Mouse (Mus musculus) left cerebral cortex, postnatal 4 days (tissue): ENCODE measurements around the gene Ralgapb. TPM values are rescaled to one million over a fixed set of nuclear protein-coding genes. Genes with fewer than 3 reads are reported as not detected.
A peak's percentile ranks its signal among the peaks of the same experiment; 100 is the strongest.

Experiments
- DNase-seq: peaks from one replicate; pipeline ENCODE4 v3.0.0-alpha.2; 2022
- intact Hi-C: fragments of 180-260 bp; cut with DNase I; formaldehyde crosslinking; loops from one replicate; pipeline ENCODE4 v1.15.1; 2025
- total RNA-seq, 2 experiments: library from RNA; stranded (reverse); gene quantifications; 2 replicates each; pipeline ENCODE4 v1.2.3; 2021

Gene Ralgapb
- total RNA-seq: 10 to 100 TPM; 72.5 to 78.0 TPM

DNA sequence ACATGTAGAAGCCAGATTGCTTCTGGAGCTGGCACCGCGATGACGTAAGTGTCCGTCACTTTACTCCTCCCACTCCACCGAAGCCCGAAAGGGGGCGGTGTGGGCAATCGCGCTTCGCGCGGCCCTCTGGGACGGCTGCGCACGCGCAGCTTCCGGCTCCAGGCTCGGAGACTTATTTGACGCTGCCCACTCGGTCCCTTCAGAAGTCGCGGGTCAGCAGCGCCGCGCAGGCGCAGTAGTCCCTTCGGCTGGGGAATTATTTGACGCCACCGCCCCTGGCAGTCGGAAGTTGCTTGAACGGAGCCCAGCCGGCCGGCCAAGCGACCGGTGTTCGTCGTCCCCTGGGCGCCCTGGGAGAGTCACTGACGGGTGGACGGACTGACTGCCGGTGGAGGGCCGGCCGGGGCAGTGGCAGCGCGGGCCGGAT lies at the start of gene Ralgapb:
TSS of gene Ralgapb (plus strand) at position 254 of the 427 bp plus-strand sequence.
- intact Hi-C loops: no loop called here

GRCm38 (mm10) chr2:158360873-158361677 lies 48.6 kb upstream of the Ralgapb start:
- intact Hi-C loops: no loop called here

More for the DNA sequence above, at the start of gene Ralgapb:
- DNase-seq: peak; percentile 99

GRCm38 (mm10) chr2:158361678-158362320 lies 47.8 kb upstream of the Ralgapb start:
- no peak for DNase-seq
- intact Hi-C loops: no loop called here

More at GRCm38 (mm10) chr2:158360873-158361677, 48.6 kb upstream of the Ralgapb start:
- DNase-seq: peak; percentile 90

GRCm38 (mm10) chr2:158364175-158364574 lies 45.5 kb upstream of the Ralgapb start:
- intact Hi-C loops: no loop called here
- no peak for DNase-seq

GRCm38 (mm10) chr2:158365099-158365850 lies 44.4 kb upstream of the Ralgapb start:
- intact Hi-C loops: no loop called here

GRCm38 (mm10) chr2:158367654-158368053 lies 42.0 kb upstream of the Ralgapb start:
- DNase-seq: no peak
- intact Hi-C loops: no loop called here

More at GRCm38 (mm10) chr2:158365099-158365850, 44.4 kb upstream of the Ralgapb start:
- no peak for DNase-seq

DNA sequence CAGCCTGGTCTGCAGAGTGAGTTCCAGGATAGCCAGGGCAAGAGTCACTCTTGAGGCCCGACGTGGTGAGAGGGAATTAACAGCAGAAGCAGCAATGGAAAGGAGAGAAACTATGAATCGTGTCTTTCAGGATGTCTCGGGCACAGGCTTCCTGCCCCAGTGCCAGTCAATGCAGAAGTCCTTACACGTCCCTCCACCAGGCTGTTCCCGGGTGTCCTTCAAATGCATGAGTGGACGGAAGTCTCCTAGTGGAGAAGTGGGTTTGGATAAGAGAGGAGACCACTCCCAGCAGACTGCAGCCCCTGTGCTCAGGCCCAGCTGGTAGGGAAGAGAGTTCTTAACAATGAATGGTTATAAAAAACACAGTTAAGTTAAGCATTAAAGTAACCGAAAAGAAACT lies 41.3 kb upstream of the Ralgapb start:
- DNase-seq: no peak
- intact Hi-C loops: no loop called here

GRCm38 (mm10) chr2:158369474-158370172 lies 40.0 kb upstream of the Ralgapb start:
- DNase-seq: no peak
- intact Hi-C loops: no loop called here

DNA sequence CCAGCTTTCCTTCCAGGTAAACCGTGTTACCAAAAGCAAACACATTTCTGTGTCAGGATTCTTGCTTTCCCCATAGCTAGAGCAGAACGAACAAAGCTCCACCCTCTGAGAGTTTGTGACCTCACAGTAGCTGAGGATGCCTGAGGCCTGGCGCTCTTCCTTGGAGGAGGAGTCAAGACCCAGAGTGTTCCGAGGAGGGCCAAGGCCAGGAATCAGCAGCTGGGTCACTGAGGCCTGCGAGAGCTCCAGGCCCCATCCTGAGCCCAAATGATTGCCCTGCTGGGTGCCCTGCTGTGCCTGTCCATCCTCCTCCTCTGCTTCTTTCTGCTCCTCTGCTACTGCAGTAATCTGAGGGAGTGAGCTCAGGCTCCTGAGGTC lies 39.5 kb upstream of the Ralgapb start:
- intact Hi-C loops: no loop called here
- DNase-seq: no peak

DNA sequence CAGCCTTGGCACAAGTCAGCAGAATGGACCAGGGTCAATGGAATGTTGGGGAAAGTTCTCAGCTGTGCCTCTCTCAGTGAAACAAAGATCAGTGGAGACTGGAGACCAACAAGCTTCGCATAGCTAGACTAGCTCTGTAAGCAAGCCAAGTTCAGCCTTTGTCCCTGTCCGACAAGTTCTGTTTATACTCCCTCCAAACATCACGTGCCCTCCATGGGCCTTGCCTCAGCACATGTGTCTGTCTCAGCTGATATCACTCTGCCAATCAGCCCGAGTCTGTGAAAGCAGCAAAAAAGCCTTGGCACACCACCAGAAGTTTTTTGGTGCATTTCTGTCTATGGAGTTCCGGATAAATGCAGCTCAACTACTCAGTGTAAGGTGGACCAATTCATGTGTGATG lies 36.6 kb upstream of the Ralgapb start:
- DNase-seq: no peak

GRCm38 (mm10) chr2:158373516-158373915 lies 36.1 kb upstream of the Ralgapb start:
- no peak for DNase-seq
- intact Hi-C loops: no loop called here

More for the DNA sequence above, 36.6 kb upstream of the Ralgapb start:
- intact Hi-C loops: no loop called here

GRCm38 (mm10) chr2:158375443-158376122 lies 34.1 kb upstream of the Ralgapb start, which contains the start of gene Snhg11:
Snhg11 (plus strand) TSS chr2:158375638.
- intact Hi-C loops: no loop called here

GRCm38 (mm10) chr2:158376123-158376687 lies 33.4 kb upstream of the Ralgapb start:
- DNase-seq: no peak
- intact Hi-C loops: no loop called here

More at GRCm38 (mm10) chr2:158375443-158376122, 34.1 kb upstream of the Ralgapb start, which contains the start of gene Snhg11:
- peak; percentile 54 for DNase-seq

GRCm38 (mm10) chr2:158376798-158377197 lies 32.9 kb upstream of the Ralgapb start:
- intact Hi-C loops: no loop called here
- DNase-seq: no peak

GRCm38 (mm10) chr2:158377811-158378210 lies 31.8 kb upstream of the Ralgapb start:
- no peak for DNase-seq
- intact Hi-C loops: no loop called here

GRCm38 (mm10) chr2:158379354-158380078 lies 30.1 kb upstream of the Ralgapb start:
- intact Hi-C loops: loop anchor here (5.0 kb wide), 1 partner anchor 263 kb away; no protein-coding TSS in a partner anchor
- DNase-seq: peak; percentile 65

DNA sequence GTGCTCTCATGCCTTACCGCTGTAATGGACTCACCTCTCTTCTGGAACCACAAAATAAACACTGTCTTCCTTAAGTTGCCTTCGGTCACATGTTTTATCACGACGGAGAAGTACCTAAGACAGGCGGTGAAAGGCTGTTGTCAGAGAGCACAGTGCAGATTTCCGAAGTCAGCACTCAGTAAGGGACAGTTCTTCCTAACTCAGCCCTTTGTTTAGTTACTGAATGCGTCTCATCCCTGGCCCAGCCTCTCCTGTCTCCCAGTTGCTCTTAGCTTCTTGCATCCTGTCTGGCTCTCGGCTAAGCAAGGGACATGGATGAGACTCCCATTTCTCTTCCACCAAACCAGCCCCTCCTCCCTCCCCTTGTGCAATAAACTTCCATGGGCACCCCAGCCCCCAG lies 23.6 kb upstream of the Ralgapb start:
- DNase-seq: no peak
- intact Hi-C loops: no loop called here

GRCm38 (mm10) chr2:158389421-158389820 lies 20.2 kb upstream of the Ralgapb start:
- intact Hi-C loops: no loop called here
- DNase-seq: no peak

DNA sequence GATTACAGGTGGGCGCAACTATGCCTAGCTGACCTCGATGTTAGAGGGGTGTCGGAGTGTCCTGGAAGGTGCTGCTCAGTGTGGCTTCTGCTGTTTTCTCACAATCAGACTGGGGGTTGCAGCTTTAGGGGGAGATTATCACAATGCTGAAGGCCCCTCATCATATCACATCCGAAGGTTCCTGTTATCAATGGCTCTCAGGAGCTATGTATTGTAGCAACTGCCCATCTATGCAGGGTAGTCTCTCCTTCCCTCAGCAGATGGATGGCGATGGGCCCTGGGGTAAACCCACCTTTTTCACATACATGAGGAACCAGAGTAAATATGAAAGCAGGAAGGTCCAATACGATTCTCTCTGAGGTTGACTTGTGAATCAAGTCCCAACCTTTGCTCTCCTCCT lies 13.3 kb upstream of the Ralgapb start:
- intact Hi-C loops: no loop called here
- DNase-seq: no peak
